ENCODE assay signal across 30 mouse cellular contexts in the genomic region with DNA sequence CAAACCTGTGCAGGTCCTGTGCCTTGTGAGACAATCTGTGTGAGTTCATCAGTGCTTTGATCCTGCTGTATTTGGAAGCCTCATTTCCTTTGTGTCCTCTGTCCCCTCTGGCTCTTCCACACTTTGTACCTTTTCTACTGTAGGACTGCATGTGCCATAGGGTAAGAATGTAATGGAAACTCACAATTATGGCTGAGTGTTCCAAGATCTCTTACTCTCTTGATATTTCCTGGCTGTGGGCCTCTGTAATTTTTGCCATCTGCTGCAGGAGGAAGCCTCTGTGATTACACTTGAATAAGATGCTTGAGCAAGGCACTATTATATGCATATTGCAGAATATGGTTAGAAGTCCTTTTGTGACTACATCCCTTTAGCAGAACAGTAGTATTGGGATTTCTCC.
A peak's percentile ranks its signal among the peaks of the same experiment; 100 is the strongest.
DNase-seq lines count a peak whose midpoint lies in the region; ATAC-seq lines count a peak whose summit lies in the region.
"Had no signal": no experiment of that assay in that cellular context is flagged by ENCODE, and none has a peak within 500 bp of the region (broad histone marks: within the 10 kb centered on the region; RNA-seq: fewer than 3 reads in every experiment).

No protein-coding gene starts in this region.

- no peak overlapping the region for H3K4me3 ChIP-seq in forebrain, embryonic 13.5 days
- no peak overlapping the region for H3K4me3 ChIP-seq in forebrain, embryonic 15.5 days
- H3K4me3 ChIP-seq: heart, embryonic 13.5 days; hindbrain, embryonic 15.5 days; intestine, embryonic 15.5 days; limb, embryonic 12.5 days; liver, embryonic 15.5 days; midbrain, embryonic 10.5 days; neural tube, embryonic 12.5 days had no signal

- H3K36me3 ChIP-seq in forebrain, embryonic 13.5 days (ENCODE audit: poor library complexity, severe bottlenecking) = no peaks in the 10 kb centered on the region
- no peaks in the 10 kb centered on the region for H3K36me3 ChIP-seq in forebrain, embryonic 15.5 days
- H3K36me3 ChIP-seq: G1E; heart, embryonic 13.5 days; hindbrain, embryonic 15.5 days; intestine, embryonic 15.5 days; limb, embryonic 12.5 days; liver, embryonic 15.5 days; midbrain, embryonic 10.5 days; neural tube, embryonic 12.5 days had no signal

- ATAC-seq in forebrain, embryonic 13.5 days = 0 out of 2 replicates have a peak, but pooled peaks have one; percentile 10
- no peak; the same call in 1 of the 2 replicates for ATAC-seq in forebrain, embryonic 15.5 days (replicated peaks)
- ATAC-seq in inflammation-experienced regulatory T-cells, adult 6 months = no peak
- ATAC-seq: forebrain, postnatal 0 days; intestine, embryonic 15.5 days; midbrain, embryonic 16.5 days; Patski had no signal

- H3K9ac ChIP-seq in forebrain, embryonic 13.5 days = no peak overlapping the region
- H3K9ac ChIP-seq in forebrain, embryonic 15.5 days (replicated peaks) = no peak overlapping the region
- H3K9ac ChIP-seq: forebrain, postnatal 0 days; heart, embryonic 13.5 days; hindbrain, embryonic 15.5 days; intestine, embryonic 15.5 days; limb, embryonic 12.5 days; liver, embryonic 15.5 days; lung, embryonic 14.5 days; neural tube, embryonic 12.5 days had no signal

- no peaks in the 10 kb centered on the region for H3K27me3 ChIP-seq in forebrain, embryonic 13.5 days
- no peaks in the 10 kb centered on the region for H3K27me3 ChIP-seq in forebrain, embryonic 15.5 days
- H3K27me3 ChIP-seq: heart, embryonic 13.5 days; hindbrain, embryonic 15.5 days; intestine, embryonic 15.5 days; limb, embryonic 12.5 days; liver, embryonic 15.5 days; neural tube, embryonic 12.5 days; Patski had no signal

- H3K27ac ChIP-seq in forebrain, embryonic 13.5 days = no peak overlapping the region
- H3K27ac ChIP-seq in forebrain, embryonic 15.5 days (replicated peaks) = no peak overlapping the region
- H3K27ac ChIP-seq: heart, embryonic 13.5 days; hindbrain, embryonic 15.5 days; intestine, embryonic 15.5 days; kidney, postnatal 0 days; limb, embryonic 12.5 days; liver, embryonic 15.5 days; midbrain, embryonic 10.5 days; neural tube, embryonic 12.5 days had no signal

- no peaks in the 10 kb centered on the region for H3K9me3 ChIP-seq in forebrain, embryonic 13.5 days (replicated peaks)
- H3K9me3 ChIP-seq in forebrain, embryonic 15.5 days = no peaks in the 10 kb centered on the region
- H3K9me3 ChIP-seq: G1E; heart, embryonic 13.5 days; hindbrain, embryonic 15.5 days; intestine, embryonic 15.5 days; limb, embryonic 12.5 days; liver, embryonic 15.5 days; midbrain, embryonic 10.5 days; neural tube, embryonic 12.5 days had no signal

- H3K4me1 ChIP-seq in forebrain, embryonic 13.5 days = no peaks in the 10 kb centered on the region
- no peaks in the 10 kb centered on the region for H3K4me1 ChIP-seq in forebrain, embryonic 15.5 days
- H3K4me1 ChIP-seq: hindbrain, embryonic 15.5 days; intestine, embryonic 15.5 days; limb, embryonic 12.5 days; liver, embryonic 15.5 days; midbrain, embryonic 10.5 days; neural tube, embryonic 12.5 days had no signal

- DNase-seq in brain, adult 2 months (ENCODE audit: low read depth, low spot score) = peak; percentile 64
- peak; percentile 28 to 34 for DNase-seq in cerebellum, adult 18-20 months
- peak; percentile 26 to 34 for DNase-seq in cerebellum, postnatal 10 days
- DNase-seq in neural tube, embryonic 10.5 days (ENCODE audit: extremely low spot score, low spot score) = no peak
- DNase-seq in kidney, postnatal 10 days = no peak
- DNase-seq: adrenal gland, postnatal 14 days; forebrain, postnatal 0 days; gastrocnemius, postnatal 25 days; heart, adult 11 months; heart, postnatal 10 days; kidney, adult 2 months; lung, embryonic 14.5 days; lung, postnatal 14 days; right cerebral cortex, postnatal 4 days; thymus, adult 2 months; thymus, postnatal 36 days had no signal

- no peak overlapping the region for H3K4me2 ChIP-seq in forebrain, embryonic 13.5 days
- H3K4me2 ChIP-seq in forebrain, embryonic 15.5 days (replicated peaks) = no peak overlapping the region
- H3K4me2 ChIP-seq: heart, embryonic 13.5 days; hindbrain, embryonic 15.5 days; intestine, embryonic 15.5 days; limb, embryonic 12.5 days; liver, embryonic 15.5 days; lung, embryonic 14.5 days; neural tube, embryonic 12.5 days had no signal

Comparison
In these comparisons a context has a peak if more than half of its experiments do, and no peak if none do; other contexts are left out.
1. DNase-seq: peak in brain, adult 2 months (single experiment), cerebellum, adult 18-20 months (2 of 2) and cerebellum, postnatal 10 days (2 of 2); none in neural tube, embryonic 10.5 days (single experiment) and kidney, postnatal 10 days (single experiment).